Mouse (Mus musculus) skeletal muscle tissue, adult 2 months (tissue): Measurements from ENCODE around the gene Ccl26.

ENCODE experiments used
- DNase-seq: peaks from one replicate; pipeline ENCODE4 v3.0.0-alpha.2; 2012; ENCODE audit warnings: low read depth, low spot score

The Ccl26 gene

DNA sequence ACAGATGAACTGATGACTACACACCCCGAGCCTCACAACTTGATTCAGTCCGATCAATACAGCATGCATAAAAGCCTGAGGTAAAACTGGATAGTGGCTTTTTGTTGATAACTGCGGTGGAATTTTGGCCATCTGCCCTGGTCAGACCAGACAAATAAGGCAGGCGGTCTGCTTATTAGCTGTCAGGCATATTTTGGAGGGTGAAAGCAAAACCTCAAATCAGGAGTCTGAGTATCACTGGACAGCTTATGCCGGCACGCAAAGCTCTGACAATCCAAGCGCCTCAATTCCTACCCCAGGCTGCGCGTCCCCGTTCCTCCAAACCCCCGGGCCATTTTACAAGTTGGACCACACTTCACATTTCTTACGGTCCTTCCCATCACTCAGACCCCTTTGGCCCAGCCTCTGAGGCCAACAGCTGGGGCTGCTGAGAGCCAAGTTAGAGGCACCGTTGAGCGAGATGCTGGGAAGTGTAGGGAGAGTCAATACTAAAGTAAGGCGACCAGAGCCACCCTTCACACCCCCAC, 19.3 kb downstream of the Ccl26 start:
- no peak for DNase-seq

DNA sequence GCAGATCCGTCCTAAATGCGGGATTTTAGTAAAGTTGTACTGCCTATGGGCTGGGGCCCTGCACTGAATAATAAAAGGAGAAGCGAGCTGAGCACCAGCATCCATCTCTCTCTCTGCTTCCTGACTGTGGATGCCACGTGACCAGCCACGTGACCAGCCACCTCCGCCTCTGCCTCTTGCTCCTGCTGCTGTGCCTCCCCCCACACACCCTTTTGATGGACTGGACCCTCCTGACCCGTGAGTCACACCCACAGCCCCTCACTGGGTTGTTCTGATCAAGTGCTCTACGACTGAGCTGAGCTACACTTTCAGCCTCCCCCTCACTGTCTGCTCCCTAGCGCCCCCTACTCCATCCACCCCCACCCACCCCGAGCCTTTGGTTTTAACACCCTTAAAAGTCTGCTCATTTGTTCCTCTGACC, 25.6 kb downstream of the Ccl26 start:
- no peak for DNase-seq

GRCm38 (mm10) chr5:135537326-135537725, 26.0 kb downstream of the Ccl26 start:
- no peak for DNase-seq

- DNase-seq = no peak
These were observed 27.5 kb downstream of the Ccl26 start for GRCm38 (mm10) chr5:135535867-135536266.

DNA sequence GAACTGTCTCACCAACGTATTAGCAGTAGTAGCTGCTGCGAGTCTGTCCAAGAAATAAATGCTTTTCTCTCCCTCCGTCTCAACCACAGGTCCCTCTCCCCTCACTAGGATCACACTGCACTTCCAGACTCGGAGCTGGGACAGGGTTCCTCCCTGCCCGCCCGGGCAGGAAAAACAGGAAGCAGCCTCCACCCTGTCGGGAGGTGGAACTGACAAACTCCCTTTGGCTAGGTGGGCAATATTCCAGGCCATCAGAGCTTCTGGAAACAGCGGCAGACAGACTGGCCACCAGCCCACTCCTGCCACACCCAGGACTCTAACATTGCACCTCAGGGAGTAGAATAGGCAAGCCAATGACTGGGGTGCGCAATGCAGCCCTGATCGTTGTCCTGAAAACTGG, 29.9 kb downstream of the Ccl26 start:
- peak; percentile 77 for DNase-seq

GRCm38 (mm10) chr5:135531306-135531845, 32.0 kb downstream of the Ccl26 start:
- no peak for DNase-seq

DNA sequence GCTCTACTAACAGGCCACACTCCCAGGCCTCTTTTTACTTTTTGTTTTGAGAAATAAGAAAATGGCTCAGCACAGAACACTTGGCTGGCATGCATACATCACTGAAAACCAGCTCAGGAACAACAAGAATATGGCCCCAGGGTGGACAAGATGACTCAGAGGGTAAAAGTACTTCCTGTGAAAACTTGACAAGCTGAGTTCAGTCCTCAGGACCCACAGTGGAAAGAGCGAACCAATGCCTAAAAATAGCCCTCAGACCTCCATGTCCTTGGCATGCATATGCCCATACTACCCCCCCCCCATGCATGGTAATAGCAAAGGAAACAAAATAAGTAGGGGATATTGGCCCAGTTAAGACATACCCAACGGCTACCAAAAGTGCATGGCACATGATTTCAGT, 33.4 kb downstream of the Ccl26 start:
- DNase-seq = no peak

DNA sequence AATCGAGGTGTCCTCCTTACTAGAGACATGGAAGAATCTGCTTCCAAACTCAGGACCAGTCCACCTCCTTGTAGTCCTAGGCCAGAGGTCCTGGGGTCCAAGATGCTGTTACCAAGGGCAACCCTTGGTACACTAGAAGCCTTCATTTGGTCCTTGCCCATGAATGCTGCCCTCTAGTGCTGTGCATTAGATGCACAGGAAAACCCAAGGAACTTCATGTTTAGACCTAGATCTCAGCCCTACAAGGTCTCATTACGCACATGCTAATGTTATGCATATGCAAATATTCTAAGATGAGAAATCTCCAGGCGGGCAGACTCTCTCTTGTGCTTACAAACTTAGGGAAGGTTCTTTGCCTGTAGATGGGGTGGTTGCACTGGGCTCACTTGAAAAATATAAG, 34.1 kb downstream of the Ccl26 start:
- no peak for DNase-seq

DNA sequence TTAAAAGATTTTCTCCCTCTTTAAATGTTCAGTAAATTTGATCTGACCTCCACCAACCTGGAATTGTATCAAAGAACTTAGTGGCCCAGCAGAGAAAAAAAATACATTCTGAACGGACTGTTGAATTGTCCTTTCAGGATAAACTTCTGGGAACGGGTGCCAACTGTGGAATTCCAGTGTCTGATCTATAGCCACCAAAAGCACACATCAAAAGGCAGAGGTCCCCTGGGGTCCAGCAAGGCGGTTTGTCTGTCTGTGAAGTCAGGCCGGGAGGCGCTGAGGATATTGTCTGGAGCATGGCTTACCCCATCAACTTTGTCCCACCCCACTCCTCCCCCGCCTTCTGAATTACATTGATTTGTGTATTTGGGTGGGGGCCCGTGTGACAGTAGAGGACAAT, 35.4 kb downstream of the Ccl26 start:
- no peak for DNase-seq

DNA sequence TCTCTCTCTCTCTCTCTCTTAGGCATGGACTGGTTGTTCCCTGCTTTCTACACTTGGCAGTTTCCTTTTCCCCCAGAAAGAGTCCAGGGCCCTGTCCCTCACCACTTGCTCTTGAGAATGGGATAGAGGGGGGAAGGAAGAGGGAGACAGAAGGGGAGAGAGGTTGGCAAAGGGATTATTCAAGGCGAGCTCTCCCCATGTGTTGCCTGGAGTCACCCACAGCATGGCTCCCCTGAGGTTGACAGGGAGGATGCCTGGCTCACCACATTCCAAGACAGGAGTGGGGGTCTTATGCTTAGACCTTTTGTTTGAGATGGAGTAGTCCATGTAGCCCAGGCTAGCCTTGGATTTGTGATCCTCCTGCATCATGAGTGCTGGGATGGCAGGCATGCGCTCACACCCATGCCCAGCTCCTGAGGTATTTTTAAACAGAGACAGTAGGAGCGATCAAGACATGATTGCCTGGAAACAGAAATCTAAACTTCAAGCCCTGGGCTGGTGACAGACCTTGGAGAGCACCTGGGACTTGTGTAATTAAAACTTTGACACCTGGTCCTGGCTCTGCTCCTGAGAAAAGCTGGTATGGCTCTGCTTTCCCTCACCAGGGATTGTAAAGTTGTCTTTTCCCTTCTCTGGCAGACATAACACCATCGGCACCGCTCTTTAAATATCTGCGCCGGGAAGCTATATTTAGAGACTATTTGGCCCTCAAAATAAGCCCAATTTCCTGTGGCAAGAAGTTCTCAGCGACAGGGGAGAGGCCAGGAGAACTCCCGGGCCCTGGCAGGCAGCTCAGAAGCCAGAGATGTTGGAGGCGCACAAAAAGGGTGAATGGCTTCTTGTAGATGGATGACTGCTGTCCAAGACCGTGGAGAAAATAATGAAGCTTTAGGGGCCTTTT, 38.5 kb downstream of the Ccl26 start:
- peak; percentile 43 for DNase-seq

DNA sequence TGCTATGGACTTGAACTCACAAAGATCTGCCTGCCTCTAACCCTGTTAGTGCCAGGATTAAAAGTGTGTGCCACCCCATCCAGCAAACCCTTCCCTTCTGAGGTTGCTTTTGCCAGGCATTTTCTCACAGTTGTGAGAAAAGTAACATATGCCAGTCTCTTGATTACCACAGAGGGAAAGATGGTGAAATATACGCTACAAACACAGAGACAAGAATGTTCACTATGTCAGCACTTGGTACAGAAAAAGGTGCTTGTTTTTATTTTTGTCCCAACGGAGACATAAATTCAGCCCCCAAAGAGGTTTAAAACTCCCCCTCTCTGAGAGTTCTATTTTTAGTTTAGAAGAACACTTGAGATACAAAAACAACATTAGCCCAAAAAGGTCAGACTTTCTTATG, 39.3 kb downstream of the Ccl26 start:
- DNase-seq = no peak

DNA sequence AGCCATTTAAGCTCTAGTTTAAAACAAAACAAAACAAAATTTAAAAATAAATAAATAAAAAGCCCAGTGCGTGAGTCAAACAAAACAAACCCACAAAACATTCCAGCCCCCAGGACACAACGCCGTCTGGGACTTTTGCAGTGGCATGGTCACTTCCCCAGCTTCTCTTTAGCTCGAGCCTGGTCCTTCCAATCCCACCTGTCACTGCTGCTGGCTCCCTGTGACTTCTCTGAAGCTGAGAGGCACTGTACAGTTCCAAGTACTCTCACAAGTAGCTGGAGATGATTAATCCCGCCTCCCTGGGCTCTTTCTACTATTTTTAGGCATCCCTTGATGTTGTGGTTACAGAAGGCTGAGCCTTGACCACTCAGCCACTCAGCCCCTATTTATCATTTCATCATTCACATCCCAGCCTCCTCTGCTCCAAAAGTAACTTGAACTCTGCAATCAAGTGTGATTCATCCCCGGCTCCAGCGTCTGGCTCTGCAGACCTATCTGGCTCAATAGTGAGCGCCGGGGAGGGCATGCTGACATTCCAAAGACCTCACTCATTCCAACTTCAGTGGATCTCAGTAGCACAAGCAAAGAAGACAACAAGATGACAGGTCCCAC, 41.2 kb downstream of the Ccl26 start:
- peak; percentile 62 for DNase-seq

DNA sequence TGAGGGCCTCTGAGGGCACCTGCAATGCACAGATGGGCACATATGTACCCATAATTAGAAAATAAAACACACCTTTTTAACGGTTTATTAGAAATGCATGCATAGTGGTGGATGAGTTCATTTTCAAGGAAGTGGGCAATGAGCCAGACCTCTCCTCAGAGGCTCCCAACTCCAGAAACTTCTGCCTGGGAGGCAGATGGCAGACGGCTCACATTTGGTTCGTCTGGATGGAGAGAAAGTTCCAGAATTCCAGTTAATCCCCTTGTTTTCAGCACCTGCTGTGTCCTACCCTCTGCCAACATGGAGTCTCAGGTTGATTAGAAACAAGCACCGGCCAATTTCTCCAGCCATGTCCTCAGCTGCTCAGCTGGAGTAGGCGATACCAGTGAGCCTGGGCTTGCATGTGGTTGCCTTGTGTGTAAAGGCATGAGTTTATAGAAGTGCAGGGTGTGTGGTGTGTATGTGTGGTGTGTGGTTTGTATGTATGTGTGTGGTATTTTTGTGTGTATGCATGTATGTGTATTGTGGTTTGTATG, 46.0 kb downstream of the Ccl26 start:
- DNase-seq = no peak

GRCm38 (mm10) chr5:135513131-135513530, 50.2 kb downstream of the Ccl26 start:
- DNase-seq = peak; percentile 61

DNA sequence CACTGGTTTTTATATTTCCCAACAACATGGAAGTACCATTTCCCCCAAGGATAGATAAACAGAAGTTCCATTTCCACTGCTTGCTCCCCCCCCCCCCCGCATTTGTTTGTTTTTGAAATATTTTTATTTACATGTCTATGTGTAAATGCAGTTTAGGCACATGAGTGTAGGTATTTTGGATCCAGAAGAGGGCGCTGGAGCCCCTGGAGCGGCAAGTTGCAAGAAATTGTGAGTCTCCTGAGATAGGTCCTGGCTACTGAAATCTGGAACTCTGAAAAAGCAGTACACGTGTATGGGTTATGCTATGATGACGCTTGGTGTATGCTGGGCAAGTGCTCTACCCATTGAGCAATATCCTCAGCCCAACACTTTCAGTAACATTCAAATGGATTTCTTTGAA, 52.3 kb downstream of the Ccl26 start:
- no peak for DNase-seq
